Mouse (Mus musculus): ENCODE measurements around the gene Ssc5d. TPM values are rescaled to one million over a fixed set of nuclear protein-coding genes. Genes with fewer than 3 reads are reported as not detected.

Ssc5d gene
- polyA plus RNA-seq, 1 experiment, result 4.9 TPM

Other genes starting within 250 kb of the Ssc5d start
- gene Hspbp1, start 240.7 kb upstream of the Ssc5d start, polyA plus RNA-seq (2012; ENCODE audit: insufficient read depth, insufficient read length, missing spikeins), result 21.7 and 23.6 TPM in 2 replicates
- 0.63 TPM in 2 replicates for gene Brsk1, start 235.2 kb upstream of the Ssc5d start, polyA plus RNA-seq (2012; ENCODE audit: insufficient read depth, insufficient read length, missing spikeins)
- gene Tmem150b, start 200.5 kb upstream of the Ssc5d start, polyA plus RNA-seq (2012; ENCODE audit: insufficient read depth, insufficient read length, missing spikeins), result not detected in 2 replicates
- 20.0 and 25.7 TPM in 2 replicates for gene Kmt5c, start 185.7 kb upstream of the Ssc5d start, polyA plus RNA-seq (2012; ENCODE audit: insufficient read depth, insufficient read length, missing spikeins)
- gene Cox6b2, start 172.7 kb upstream of the Ssc5d start, polyA plus RNA-seq (2012; ENCODE audit: insufficient read depth, insufficient read length, missing spikeins), result 7.9 and 17.6 TPM in 2 replicates
- not detected in 2 replicates for gene Fam71e2, start 154.5 kb upstream of the Ssc5d start, polyA plus RNA-seq (2012; ENCODE audit: insufficient read depth, insufficient read length, missing spikeins)
- not detected in 2 replicates for gene Il11, start 142.9 kb upstream of the Ssc5d start, polyA plus RNA-seq (2012; ENCODE audit: insufficient read depth, insufficient read length, missing spikeins)
- gene Tmem190, start 142.8 kb upstream of the Ssc5d start, polyA plus RNA-seq (2012; ENCODE audit: insufficient read depth, insufficient read length, missing spikeins), result not detected in 2 replicates
- 17.0 and 23.3 TPM in 2 replicates for gene Tmem238, start 136.1 kb upstream of the Ssc5d start, polyA plus RNA-seq (2012; ENCODE audit: insufficient read depth, insufficient read length, missing spikeins)
- 347 and 411 TPM in 2 replicates for gene Rpl28, start 132.9 kb upstream of the Ssc5d start, polyA plus RNA-seq (2012; ENCODE audit: insufficient read depth, insufficient read length, missing spikeins)
- gene Ube2s, start 113.2 kb upstream of the Ssc5d start, polyA plus RNA-seq (2012; ENCODE audit: insufficient read depth, insufficient read length, missing spikeins), result 64.5 and 67.8 TPM in 2 replicates
- 0.40 and 0.42 TPM in 2 replicates for gene Shisa7, start 81.1 kb upstream of the Ssc5d start, polyA plus RNA-seq (2012; ENCODE audit: insufficient read depth, insufficient read length, missing spikeins)
- 19.1 and 36.2 TPM in 2 replicates for gene Isoc2b, start 55.5 kb upstream of the Ssc5d start, polyA plus RNA-seq (2012; ENCODE audit: insufficient read depth, insufficient read length, missing spikeins)
- 55.3 and 59.3 TPM in 2 replicates for gene Isoc2a, start 48.6 kb upstream of the Ssc5d start, polyA plus RNA-seq (2012; ENCODE audit: insufficient read depth, insufficient read length, missing spikeins)
- gene Gm36210, start 19.3 kb upstream of the Ssc5d start, polyA plus RNA-seq (2012; ENCODE audit: insufficient read depth, insufficient read length, missing spikeins), result not detected in 2 replicates
- gene Zfp628, start 10.6 kb upstream of the Ssc5d start, polyA plus RNA-seq (2012; ENCODE audit: insufficient read depth, insufficient read length, missing spikeins), result 3.2 and 3.4 TPM in 2 replicates
- 1.8 TPM in 1 of 2 replicates, not detected in the other for gene Nat14, start 3.8 kb upstream of the Ssc5d start, polyA plus RNA-seq (2012; ENCODE audit: insufficient read depth, insufficient read length, missing spikeins)
- gene Sbk2, start 38.6 kb downstream of the Ssc5d start, polyA plus RNA-seq (2012; ENCODE audit: insufficient read depth, insufficient read length, missing spikeins), result 5.4 and 8.1 TPM in 2 replicates
- 0.75 TPM in 1 of 2 replicates, not detected in the other for gene Sbk3, start 45.4 kb downstream of the Ssc5d start, polyA plus RNA-seq (2012; ENCODE audit: insufficient read depth, insufficient read length, missing spikeins)
- 5.3 and 6.3 TPM in 2 replicates for gene Zfp579, start 70.4 kb downstream of the Ssc5d start, polyA plus RNA-seq (2012; ENCODE audit: insufficient read depth, insufficient read length, missing spikeins)
- gene Zfp524, start 88.6 kb downstream of the Ssc5d start, polyA plus RNA-seq (2012; ENCODE audit: insufficient read depth, insufficient read length, missing spikeins), result 12.4 and 19.4 TPM in 2 replicates
- 10.5 and 11.9 TPM in 2 replicates for gene Fiz1, start 88.9 kb downstream of the Ssc5d start, polyA plus RNA-seq (2012; ENCODE audit: insufficient read depth, insufficient read length, missing spikeins)
- not detected in 2 replicates for gene Gm44973, start 89.7 kb downstream of the Ssc5d start, polyA plus RNA-seq (2012; ENCODE audit: insufficient read depth, insufficient read length, missing spikeins)
- 7.5 and 10.9 TPM in 2 replicates for gene Zfp865, start 94.6 kb downstream of the Ssc5d start, polyA plus RNA-seq (2012; ENCODE audit: insufficient read depth, insufficient read length, missing spikeins)
- gene Ccdc106, start 94.8 kb downstream of the Ssc5d start, polyA plus RNA-seq (2012; ENCODE audit: insufficient read depth, insufficient read length, missing spikeins), result not detected in 2 replicates
- gene 4632433K11Rik, start 108.3 kb downstream of the Ssc5d start, polyA plus RNA-seq (2012; ENCODE audit: insufficient read depth, insufficient read length, missing spikeins), result not detected in 2 replicates
- 1.2 and 1.9 TPM in 2 replicates for gene Zfp784, start 112.7 kb downstream of the Ssc5d start, polyA plus RNA-seq (2012; ENCODE audit: insufficient read depth, insufficient read length, missing spikeins)
- gene Zfp580, start 125.8 kb downstream of the Ssc5d start, polyA plus RNA-seq (2012; ENCODE audit: insufficient read depth, insufficient read length, missing spikeins), result 4.4 and 5.6 TPM in 2 replicates
- gene U2af2, start 136.4 kb downstream of the Ssc5d start, polyA plus RNA-seq (2012; ENCODE audit: insufficient read depth, insufficient read length, missing spikeins), result 44.6 and 58.8 TPM in 2 replicates
- gene Epn1, start 154.4 kb downstream of the Ssc5d start, polyA plus RNA-seq (2012; ENCODE audit: insufficient read depth, insufficient read length, missing spikeins), result 66.5 and 69.5 TPM in 2 replicates
- not detected in 2 replicates for gene Rfpl4, start 191.2 kb downstream of the Ssc5d start, polyA plus RNA-seq (2012; ENCODE audit: insufficient read depth, insufficient read length, missing spikeins)
- gene Rasl2-9, start 200.2 kb downstream of the Ssc5d start, polyA plus RNA-seq (2012; ENCODE audit: insufficient read depth, insufficient read length, missing spikeins), result 7.6 and 8.1 TPM in 2 replicates
- not detected in 2 replicates for gene Vmn1r55, start 223.9 kb downstream of the Ssc5d start, polyA plus RNA-seq (2012; ENCODE audit: insufficient read depth, insufficient read length, missing spikeins)